Mouse (Mus musculus) splenic B cell, adult 2 months (primary cell): Measurements from ENCODE around the gene Fcgbp.

Source experiments
- DNase-seq: peaks from one replicate; pipeline ENCODE4 v3.0.0-alpha.2; 2011; ENCODE audit warnings: low read depth, low spot score
- H3K27me3 ChIP-seq: 2 replicates; pipeline ENCODE4 v1.6.1; 2012; ENCODE audit warnings: mild to moderate bottlenecking, low read length, moderate library complexity, mixed read lengths; ENCODE audit not compliant: control insufficient read depth, poor library complexity, insufficient read depth, severe bottlenecking
- H3K36me3 ChIP-seq: 2 replicates; pipeline ENCODE4 v1.6.1; 2012; ENCODE audit warnings: mild to moderate bottlenecking, low read length, moderate library complexity, mixed read lengths; ENCODE audit not compliant: control insufficient read depth, poor library complexity, insufficient read depth, severe bottlenecking

Fcgbp gene

DNA sequence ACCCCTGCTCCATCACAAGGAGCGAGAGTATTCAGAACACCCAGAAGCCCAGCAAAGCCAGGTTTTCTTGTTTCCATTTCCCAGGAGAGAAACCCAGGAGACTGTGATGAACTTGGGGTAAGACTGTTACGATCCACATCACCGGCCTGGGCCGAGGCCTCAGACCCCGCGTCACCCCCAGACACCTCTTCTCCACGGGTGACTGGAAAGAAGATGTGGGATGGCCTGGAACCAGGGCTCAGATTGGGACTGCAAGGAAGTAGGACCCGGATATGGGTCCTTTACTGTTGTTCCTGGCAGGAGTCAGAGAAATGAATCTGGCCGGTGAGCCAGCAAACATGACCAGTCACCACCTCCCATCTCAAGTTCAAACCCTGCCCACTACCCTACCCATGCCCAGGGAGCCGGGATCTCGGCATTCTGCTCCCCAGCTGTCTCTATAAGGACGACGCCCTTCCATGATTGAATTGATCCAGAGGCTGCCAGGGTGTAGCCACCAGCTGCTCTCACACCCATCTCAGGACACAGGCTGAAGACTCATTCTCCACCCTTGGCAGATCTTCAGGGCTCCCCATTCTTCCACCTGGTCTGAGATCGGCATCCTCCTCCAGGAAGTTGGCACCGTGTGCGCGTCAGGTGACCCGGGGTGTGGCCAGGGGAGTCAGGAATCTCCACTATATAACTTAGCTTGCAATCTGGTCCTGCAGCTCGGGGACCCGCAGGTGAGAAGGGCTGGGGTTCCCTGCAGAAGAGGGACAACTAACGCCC is at the start of gene Fcgbp:
Gene Fcgbp, plus strand, starts transcription at position 706 of the 768 bp plus-strand sequence.
- no peaks in the 10 kb centered on the region for H3K36me3 ChIP-seq
- no peak for DNase-seq
- H3K27me3 ChIP-seq = no peaks in the 10 kb centered on the region

DNA sequence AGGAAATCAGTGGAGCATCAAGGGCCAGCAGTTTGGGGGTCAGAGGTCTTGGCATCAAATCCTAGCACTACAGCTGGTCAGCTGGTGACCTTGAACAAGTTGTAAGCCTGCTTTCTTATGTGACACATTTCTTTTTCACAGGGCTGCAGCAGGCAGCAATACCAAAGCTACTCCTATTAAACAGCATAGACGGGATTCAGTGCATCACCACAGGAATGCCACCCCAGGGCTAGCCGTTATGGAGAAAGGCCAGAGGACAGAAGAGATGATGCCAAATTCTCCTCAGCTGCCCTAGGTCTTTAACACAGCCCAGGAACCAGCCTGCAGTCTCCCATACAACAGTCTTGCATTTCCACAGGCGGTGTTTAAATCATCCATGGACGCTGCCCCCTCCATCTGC is 26.5 kb upstream of the Fcgbp start:
- no peak for DNase-seq
- no peaks in the 10 kb centered on the region for H3K27me3 ChIP-seq
- H3K36me3 ChIP-seq = peaks cover 5% of the 10 kb centered on the region

DNA sequence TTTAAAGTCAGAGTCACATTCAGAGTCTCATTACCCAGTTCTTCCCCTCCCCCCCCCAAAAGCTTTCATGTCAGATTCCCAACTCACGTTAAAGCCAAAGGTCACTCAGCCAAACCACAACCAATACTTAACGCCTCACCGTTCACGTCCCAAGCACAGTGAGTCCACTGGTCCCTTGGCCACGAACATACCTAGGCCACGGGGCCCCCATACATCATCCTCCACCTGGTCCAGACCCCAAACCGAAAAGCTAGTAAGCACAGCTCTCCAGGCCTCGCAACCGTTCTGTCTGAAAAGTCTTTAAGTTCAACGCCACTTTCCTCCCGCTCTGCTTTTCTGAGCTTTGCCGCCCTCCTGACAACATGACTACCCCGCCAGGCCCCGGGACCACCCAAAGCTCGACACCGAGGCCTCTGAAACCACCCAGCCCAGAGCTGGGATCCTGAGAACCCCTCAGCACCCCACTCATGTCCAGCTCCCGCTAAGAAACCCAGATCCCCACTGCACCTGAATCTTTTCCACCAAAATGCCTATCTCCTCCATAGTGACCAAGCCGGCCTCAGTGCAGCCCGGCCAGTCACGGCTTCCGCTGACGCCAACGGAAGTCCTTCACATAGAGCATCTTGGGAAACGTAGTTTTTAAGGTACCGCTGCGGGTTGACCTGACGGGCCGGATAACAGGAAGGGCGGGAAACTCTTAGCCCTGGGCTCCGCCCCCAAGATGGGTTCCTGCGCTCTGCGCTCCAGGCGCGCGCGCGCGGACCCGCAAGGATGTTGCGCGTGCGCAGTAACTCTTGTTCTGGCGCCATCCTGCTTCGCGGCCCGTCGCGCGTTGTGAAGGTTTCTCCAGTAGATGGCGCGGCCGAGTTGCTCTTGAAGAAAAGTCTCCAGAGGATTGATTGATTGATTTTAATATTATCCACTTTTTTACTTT is 21.3 kb upstream of the Fcgbp start, which contains the start of gene Psmc4:
Gene Psmc4, minus strand, starts transcription at position 626 of the 934 bp plus-strand sequence.
- Histone ChIP-seq H3K36me3 (peaks cover 2% of the 10 kb centered on the region), H3K27me3 (no peaks in the 10 kb centered on the region)
- DNase-seq = peak; percentile 99

DNA sequence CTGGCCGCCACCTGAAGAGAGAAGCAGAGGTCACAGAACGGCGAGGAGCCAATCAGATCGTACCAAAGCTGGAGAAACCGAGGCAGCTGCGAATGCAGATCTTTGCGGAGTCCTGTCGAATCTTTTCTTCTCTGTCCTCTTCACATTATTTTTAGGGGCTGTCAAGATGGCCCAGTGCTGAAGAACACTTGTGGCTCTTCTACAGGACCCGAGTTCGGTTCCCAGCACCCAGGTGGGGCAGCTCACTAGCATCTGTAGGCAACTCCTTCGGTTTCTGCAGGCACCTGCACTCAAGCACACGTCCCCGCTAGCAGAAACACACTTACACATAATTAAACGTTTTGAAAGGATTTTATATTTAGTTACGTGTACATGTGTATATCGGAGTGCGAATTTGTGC is 20.5 kb upstream of the Fcgbp start:
- no peak for DNase-seq

DNA sequence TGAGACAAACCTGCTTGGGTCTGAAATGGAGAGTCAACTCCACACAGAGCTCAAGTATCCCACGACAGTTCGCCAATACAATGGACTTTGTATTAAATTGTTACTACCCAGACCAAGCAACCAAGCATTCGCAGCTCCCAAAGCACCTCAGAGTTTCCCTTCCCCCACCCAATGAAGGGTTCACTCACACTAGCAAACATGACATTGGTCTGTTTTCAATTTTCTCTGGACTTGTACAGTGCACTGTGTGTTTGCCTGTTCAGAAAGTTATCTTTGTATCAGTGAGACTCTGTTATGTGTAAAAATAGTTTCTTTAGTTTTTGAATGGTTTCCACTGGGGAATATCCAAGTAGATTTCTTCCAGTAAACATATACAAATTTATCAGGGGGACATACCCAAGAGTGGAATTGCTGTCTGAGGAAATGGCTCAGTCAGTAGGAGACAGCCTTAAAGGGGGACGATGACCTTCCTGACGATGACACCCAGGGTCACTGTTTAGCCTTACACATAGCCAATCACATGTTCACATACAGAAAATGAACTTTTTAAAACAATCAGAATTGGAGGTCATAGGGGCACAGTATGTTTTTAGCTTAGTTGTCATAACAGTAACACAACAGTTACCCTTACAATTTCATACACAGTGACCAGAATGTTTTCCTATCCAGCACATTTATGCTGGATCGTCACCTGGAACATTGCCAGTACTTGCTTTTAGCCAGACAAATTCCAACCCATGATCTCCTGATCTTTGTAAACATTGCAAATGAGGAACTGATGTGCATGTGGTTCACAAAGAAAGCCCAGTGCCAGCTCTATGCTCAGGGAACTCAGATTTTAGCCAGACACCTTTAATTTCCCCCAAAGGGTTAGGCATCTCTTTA is 17.7 kb upstream of the Fcgbp start:
- Histone ChIP-seq H3K27me3 (no peaks in the 10 kb centered on the region), H3K36me3 (no peaks in the 10 kb centered on the region)
- DNase-seq = no peak

More for the DNA sequence above, 20.5 kb upstream of the Fcgbp start:
- H3K36me3 ChIP-seq = peaks cover 2% of the 10 kb centered on the region
- H3K27me3 ChIP-seq = no peaks in the 10 kb centered on the region

DNA sequence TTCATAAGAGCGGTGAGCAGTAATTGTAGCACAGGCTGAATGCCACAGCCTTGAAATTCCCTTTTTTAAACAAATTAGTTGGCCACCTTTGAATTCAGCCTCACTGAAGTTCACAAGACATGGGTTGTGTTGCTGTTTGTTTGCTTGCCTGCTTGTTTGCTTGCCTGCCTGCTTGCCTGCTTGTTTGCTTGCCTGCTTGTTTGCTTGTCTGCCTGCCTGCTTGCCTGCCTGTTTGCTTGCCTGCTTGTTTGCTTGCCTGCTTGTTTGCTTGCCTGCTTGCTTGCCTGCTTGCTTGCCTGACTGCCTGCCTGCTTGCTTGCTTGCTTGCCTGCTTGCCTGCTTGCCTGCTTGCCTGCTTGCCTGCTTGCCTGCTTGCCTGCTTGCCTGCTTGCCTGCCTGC is 11.1 kb upstream of the Fcgbp start:
- DNase-seq = no peak
- Histone ChIP-seq H3K27me3 (no peaks in the 10 kb centered on the region), H3K36me3 (no peaks in the 10 kb centered on the region)

DNA sequence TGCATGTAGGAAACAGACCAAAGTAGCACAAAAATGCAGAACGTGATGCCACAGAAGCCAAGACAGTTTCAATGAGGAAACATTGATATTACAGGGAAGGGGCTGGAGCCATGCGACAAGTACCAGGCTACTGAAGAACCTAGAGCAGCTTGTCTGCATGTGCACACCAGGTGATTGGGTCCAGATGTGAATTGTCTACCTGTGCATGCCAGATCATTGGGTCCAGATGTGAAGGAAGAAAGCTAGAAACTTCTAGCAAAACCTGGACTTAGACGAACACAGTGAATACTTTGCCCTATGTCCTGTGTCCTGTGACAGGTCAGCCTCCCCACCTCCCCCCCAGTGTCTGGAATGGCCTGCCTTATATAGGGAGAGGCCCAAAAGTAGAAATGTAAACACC is 2.4 kb upstream of the Fcgbp start:
- H3K27me3 ChIP-seq = no peaks in the 10 kb centered on the region

DNA sequence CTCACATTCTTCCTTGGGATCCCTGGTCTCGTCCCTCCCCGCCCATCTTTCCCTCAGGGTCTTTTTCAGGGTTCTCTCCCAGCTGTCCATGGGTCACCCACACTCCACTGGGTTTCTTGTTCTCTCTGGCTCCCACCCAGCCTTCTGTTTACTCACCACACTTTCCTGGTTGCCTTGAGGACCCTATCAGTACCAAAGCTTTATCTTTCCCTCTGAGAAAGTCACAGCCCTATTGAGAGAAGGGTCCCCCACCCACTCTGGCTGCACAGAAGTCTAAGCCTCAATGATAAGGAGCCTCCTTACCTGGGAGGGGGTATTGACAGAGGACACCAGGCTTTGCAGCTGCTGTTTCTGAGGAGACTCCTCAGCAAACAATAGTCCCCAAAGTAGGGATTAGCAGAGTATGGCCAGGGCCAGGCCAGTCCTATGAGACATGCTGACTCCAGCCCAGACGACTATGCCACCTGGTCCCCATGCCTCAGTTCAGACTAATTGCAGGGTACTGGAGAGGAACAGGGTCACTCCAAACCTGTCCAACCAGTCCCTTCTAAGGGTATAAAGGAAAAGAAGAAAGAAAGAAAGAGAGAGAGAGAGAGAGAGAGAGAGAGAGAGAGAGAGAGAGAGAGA is 1.4 kb upstream of the Fcgbp start:
- Histone ChIP-seq H3K27me3 (no peaks in the 10 kb centered on the region), H3K36me3 (no peaks in the 10 kb centered on the region)
- DNase-seq = no peak

More for the DNA sequence above, 2.4 kb upstream of the Fcgbp start:
- DNase-seq = no peak
- H3K36me3 ChIP-seq = no peaks in the 10 kb centered on the region

DNA sequence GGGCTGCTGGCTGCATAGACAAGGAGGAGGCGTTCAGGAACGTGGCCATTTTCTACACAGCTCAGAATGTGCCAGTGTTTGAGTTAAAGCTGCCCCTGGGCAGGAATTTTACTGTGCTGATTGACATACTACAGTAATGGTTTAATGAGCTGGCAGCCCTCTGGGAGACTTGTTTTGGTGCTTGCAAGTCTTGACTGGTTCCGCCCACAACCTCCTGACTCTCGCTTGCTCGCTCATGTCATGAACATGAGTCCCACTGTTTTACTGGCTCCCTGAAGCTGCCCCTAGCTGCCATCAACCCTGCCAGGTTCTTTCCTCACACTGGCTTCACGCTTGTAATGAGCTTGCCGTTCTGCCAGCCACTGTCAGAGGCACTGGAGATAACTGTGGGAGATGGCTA is 13.2 kb downstream of the Fcgbp start:
- no peak for DNase-seq
- Histone ChIP-seq H3K36me3 (no peaks in the 10 kb centered on the region), H3K27me3 (no peaks in the 10 kb centered on the region; the same call in 1 of the 2 replicates)

DNA sequence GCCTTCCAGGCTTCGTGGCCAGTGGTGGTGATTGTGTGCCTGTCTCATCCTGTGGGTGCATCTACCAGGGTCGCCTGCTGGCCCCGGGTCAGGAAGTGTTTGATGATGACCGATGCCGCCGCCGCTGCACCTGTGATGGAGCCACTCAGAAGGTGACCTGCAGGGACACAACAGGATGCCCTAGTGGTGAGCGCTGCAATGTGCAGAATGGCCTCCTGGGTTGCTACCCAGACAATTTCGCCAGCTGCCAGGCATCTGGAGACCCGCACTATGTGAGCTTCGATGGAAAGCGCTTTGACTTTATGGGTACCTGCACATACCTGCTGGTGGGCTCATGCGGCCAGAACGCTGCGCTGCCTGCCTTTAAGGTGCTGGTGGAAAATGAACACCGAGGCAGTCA is 15.2 kb downstream of the Fcgbp start:
- no peak for DNase-seq
- no peaks in the 10 kb centered on the region for H3K36me3 ChIP-seq

DNA sequence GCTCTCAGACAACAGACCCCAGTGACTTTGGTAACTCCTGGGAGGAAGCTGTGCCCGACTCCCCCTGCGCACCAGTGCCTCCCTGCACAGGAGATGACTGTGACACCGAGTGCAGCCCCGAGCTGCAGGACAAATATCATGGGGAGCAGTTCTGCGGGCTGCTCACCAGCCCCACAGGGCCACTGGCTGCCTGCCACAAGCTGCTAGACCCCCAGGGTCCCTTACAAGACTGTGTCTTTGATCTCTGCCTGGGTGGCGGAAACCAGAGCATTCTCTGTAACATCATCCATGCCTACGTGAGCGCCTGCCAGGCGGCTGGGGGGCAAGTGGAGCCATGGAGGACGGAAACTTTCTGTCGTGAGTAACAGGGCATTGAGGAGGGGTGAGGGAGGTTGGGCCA is 22.5 kb downstream of the Fcgbp start:
- Histone ChIP-seq H3K27me3 (no peaks in the 10 kb centered on the region), H3K36me3 (no peaks in the 10 kb centered on the region)
- no peak for DNase-seq

More for the DNA sequence above, 15.2 kb downstream of the Fcgbp start:
- H3K27me3 ChIP-seq = no peaks in the 10 kb centered on the region; the same call in 1 of the 2 replicates

DNA sequence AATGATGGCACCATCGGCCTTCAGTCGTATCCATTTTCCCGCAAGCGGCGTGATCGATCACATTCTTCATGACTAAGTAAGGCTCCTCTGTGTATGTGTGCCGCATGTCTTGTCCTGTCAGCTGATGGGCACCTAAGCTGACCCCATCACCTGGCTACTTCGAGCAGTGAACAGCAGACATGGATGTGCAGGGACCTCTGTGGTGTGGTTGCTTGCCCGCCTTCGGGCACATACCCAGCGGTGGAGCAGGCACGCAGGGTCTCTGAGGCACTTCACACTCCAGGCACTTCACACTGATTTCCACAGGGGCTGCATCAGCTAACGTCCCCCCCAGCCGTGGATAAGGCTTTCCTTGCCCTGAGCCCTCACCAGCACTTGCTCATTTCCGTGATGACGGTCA is 28.1 kb downstream of the Fcgbp start:
- no peak for DNase-seq
- no peaks in the 10 kb centered on the region for H3K27me3 ChIP-seq

DNA sequence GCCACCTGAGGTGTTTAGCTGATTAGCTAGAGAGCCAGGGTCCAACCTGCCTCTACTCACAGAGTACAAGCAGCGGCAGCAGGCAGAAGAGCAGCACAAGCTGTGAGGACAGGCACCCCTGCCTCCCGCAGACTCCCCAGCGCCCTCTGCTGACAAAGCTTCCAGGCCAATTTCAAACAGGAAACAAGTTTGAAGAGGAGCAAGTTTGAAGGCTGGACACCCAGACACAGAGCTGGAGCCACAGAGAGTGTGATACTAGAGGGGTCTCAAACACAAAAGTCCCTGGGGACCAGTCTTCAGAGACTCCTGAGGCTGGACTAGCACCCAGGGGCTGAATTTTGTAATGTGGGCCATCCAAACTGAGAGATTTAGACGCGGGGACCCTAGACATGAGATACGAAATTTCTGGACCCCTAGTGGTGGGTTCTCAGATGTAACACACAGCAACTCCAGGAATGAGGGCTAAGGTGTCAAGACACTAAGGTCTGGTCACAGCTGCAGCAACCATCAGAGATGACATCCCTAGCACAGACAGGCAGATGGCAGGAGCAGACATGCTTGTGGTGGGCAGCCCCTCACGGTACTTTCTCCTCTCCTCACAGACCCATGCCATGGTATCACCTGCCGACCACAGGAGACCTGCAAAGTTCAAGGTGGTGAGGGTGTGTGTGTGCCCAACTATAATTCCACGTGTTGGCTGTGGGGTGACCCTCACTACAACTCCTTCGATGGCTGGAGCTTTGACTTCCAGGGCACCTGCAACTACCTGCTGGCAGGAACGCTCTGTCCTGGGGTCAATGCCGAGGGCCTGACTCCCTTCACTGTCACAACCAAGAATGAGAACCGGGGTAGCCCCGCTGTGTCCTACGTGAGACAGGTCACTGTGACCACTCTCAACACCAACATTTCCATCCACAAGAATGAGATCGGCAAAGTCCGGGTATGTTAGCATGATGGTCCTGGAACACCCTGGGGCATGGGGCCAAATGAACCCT is 29.9 kb downstream of the Fcgbp start:
- no peaks in the 10 kb centered on the region for H3K27me3 ChIP-seq
- no peak for DNase-seq

More for the DNA sequence above, 28.1 kb downstream of the Fcgbp start:
- H3K36me3 ChIP-seq = no peaks in the 10 kb centered on the region

More for the DNA sequence above, 29.9 kb downstream of the Fcgbp start:
- H3K36me3 ChIP-seq = no peaks in the 10 kb centered on the region
